31 mouse cellular contexts compared by ENCODE assay signal in the genomic region with DNA sequence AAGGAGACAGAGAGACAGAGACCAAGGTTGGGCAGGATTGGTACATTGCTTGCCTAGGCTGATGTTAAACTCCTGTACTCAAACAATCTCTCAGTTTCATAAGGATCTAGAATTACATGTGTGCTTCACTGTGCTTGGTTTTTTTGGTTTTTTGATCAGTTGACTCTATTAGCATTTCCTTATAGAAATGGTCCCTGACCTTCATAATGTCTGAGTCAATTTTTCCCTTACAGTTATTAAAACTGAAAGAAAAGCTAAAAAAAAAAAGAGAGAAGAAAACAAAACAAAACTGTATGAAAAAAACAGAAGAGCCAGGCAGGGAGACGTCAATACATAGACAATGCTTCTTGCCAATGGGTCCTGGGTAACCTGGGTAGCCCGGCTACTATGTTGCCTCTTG.
"Had no signal": no experiment of that assay in that cellular context is flagged by ENCODE, and none has a peak within 500 bp of the region (broad histone marks: within the 10 kb centered on the region; RNA-seq: fewer than 3 reads in every experiment).

No protein-coding gene starts in this region.

- H3K4me1 ChIP-seq: heart, embryonic 12.5 days; heart, embryonic 13.5 days; heart, embryonic 15.5 days; hindbrain, embryonic 10.5 days; hindbrain, embryonic 12.5 days; hindbrain, embryonic 13.5 days; hindbrain, embryonic 15.5 days; intestine, embryonic 15.5 days; kidney, embryonic 15.5 days had no signal

- H3K4me3 ChIP-seq: heart, embryonic 12.5 days; heart, embryonic 13.5 days; heart, embryonic 15.5 days; hindbrain, embryonic 10.5 days; hindbrain, embryonic 12.5 days; hindbrain, embryonic 13.5 days; hindbrain, embryonic 15.5 days; intestine, embryonic 15.5 days; kidney, embryonic 15.5 days; layer of hippocampus, adult 2 months; left cerebral cortex, adult 2 months had no signal

- H3K4me2 ChIP-seq: heart, embryonic 11.5 days; heart, embryonic 12.5 days; heart, embryonic 13.5 days; heart, embryonic 15.5 days; hindbrain, embryonic 12.5 days; hindbrain, embryonic 13.5 days; hindbrain, embryonic 14.5 days; hindbrain, embryonic 15.5 days; intestine, embryonic 15.5 days; kidney, embryonic 15.5 days had no signal

- H3K9ac ChIP-seq: heart, embryonic 12.5 days; heart, embryonic 13.5 days; heart, embryonic 15.5 days; hindbrain, embryonic 12.5 days; hindbrain, embryonic 13.5 days; hindbrain, embryonic 14.5 days; hindbrain, embryonic 15.5 days; intestine, embryonic 15.5 days; kidney, embryonic 15.5 days had no signal

- H3K36me3 ChIP-seq: heart, embryonic 12.5 days; heart, embryonic 13.5 days; heart, embryonic 15.5 days; hindbrain, embryonic 10.5 days; hindbrain, embryonic 12.5 days; hindbrain, embryonic 13.5 days; hindbrain, embryonic 15.5 days; intestine, embryonic 15.5 days; kidney, embryonic 15.5 days had no signal

- H3K27me3 ChIP-seq: heart, embryonic 12.5 days; heart, embryonic 13.5 days; heart, embryonic 15.5 days; hindbrain, embryonic 12.5 days; hindbrain, embryonic 13.5 days; hindbrain, embryonic 15.5 days; intestine, embryonic 15.5 days; kidney, embryonic 15.5 days had no signal

- H3K9me3 ChIP-seq: heart, embryonic 12.5 days; heart, embryonic 13.5 days; heart, embryonic 15.5 days; hindbrain, embryonic 10.5 days; hindbrain, embryonic 12.5 days; hindbrain, embryonic 13.5 days; hindbrain, embryonic 15.5 days; intestine, embryonic 15.5 days; kidney, embryonic 15.5 days had no signal

- H3K27ac ChIP-seq: heart, embryonic 13.5 days; heart, embryonic 15.5 days; hindbrain, embryonic 10.5 days; hindbrain, embryonic 12.5 days; hindbrain, embryonic 13.5 days; hindbrain, embryonic 14.5 days; hindbrain, embryonic 15.5 days; hindbrain, postnatal 0 days; intestine, embryonic 15.5 days; kidney, embryonic 15.5 days; kidney, postnatal 0 days; layer of hippocampus, adult 2 months; left cerebral cortex, adult 2 months had no signal

- DNase-seq: heart, postnatal 10 days; heart, postnatal 14 days; heart, postnatal 36 days; heart, postnatal 4 days; kidney, adult 11 months; kidney, adult 18-20 months; kidney, adult 2 months; kidney, adult 8-10 months; kidney, adult 9 months; kidney, postnatal 10 days; kidney, postnatal 14 days; kidney, postnatal 25 days; kidney, postnatal 36 days; kidney, postnatal 4 days; layer of hippocampus, adult 9-11 months; layer of hippocampus, postnatal 36 days had no signal
